Mouse (Mus musculus): ENCODE results near the gene Chid1.

The Chid1 gene

GRCm38 (mm10) chr7:141508160-141508559, 31.5 kb downstream of the Chid1 start:
- DNase-seq (ENCODE audit: low spot score in 2 of 2) = no peak

GRCm38 (mm10) chr7:141506278-141506677, 33.4 kb downstream of the Chid1 start:
- no peak for DNase-seq (ENCODE audit: low spot score in 2 of 2)

GRCm38 (mm10) chr7:141502556-141502905, 37.1 kb downstream of the Chid1 start:
- no peak for DNase-seq (ENCODE audit: low spot score in 2 of 2)

DNA sequence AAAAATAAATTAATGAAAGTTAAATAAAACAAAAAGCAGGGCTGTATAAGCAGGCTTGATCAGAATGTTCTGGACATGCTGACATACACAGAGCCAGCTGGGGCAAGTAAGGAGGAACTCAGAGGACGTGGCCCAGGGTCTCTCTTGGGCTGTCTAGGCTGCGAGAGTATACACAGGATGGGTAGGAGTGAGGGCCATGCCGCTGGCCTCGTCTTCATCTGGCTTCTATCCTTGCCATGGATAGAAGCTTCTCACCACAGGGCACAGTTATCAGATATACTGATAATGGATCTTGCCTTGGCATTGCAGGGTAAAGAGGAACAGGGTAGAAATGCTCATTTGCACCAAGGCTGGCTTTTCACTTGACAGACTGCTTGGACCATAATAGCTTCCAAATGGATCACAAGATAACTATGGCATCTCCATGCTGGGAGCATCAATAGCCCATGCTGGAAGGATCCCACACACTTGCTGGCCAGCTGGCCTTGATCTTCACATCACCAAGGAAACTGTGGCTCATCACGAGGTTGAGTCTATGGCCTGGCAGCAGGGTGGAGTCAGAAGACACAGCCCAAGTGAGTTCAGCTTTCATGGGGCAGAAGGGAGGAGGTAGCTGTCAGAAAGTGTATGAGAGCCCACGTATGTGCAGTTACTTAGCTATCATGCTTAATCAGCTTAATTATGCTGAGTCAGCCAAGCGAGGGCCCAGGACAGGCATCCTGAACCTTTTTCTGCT, 37.7 kb downstream of the Chid1 start:
- DNase-seq (ENCODE audit: low spot score in 2 of 2) = no peak

- no peak for DNase-seq (ENCODE audit: low spot score in 2 of 2)
Measured at GRCm38 (mm10) chr7:141497600-141497999, 42.1 kb downstream of the Chid1 start.

DNA sequence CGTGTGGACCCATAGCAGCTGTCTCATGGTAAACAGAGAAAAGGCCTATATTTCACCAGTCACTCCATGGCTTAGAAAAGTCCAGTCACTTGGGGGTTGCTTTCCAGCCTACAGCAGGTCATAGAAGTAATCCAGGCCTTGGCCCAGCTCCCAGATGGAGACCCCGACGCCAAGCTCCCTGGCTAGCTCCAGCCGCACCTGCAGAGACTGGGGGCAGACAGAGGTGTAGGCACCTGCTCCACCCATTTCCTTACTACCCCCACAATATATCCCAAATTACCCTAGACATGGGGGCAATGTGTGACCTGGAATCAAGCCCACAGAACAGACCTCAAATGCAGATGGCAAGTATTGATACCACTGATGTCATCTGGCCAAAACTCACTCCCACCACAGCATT, 43.7 kb downstream of the Chid1 start:
- no peak for DNase-seq (ENCODE audit: low spot score in 2 of 2)

DNA sequence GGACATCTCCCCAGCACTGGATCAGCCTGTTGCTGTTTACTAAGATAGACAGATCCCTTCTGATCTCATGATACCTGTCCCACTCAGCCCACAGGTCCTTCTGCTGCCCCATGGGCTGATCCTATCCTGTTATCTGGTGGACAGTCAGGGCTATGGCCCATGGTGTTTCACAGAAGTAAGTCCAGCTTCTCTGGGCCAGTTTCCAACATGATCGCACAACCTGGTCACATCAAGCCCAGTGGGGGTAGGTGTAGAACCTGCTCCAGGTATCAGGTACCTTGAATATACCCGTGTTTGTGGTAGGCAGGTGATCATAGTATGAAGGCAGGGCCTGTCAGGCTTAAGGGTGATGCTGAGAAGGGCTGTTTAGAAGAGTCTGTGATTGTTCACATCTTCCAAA, 44.3 kb downstream of the Chid1 start:
- no peak for DNase-seq (ENCODE audit: low spot score in 2 of 2)

DNA sequence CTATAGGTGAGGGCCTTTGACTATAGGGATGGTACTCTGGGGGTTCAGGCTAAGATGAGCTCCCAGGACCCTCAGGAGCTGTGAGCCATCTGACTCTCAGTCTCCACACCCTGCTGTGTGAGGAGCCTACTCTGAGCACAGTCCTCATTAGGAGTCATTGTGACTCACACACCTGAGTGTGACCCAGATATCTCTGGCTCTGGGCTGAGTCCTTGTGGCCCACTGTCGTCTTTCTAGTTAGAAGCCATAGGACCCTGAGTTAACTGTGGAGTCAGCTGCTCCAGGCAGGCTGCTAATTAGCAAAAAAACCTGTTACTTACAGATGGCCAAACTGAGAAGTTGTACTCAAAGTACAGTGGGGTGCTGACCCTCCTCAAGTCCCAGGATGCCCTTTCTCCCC, 45.9 kb downstream of the Chid1 start:
- DNase-seq (ENCODE audit: low spot score in 2 of 2) = no peak

DNA sequence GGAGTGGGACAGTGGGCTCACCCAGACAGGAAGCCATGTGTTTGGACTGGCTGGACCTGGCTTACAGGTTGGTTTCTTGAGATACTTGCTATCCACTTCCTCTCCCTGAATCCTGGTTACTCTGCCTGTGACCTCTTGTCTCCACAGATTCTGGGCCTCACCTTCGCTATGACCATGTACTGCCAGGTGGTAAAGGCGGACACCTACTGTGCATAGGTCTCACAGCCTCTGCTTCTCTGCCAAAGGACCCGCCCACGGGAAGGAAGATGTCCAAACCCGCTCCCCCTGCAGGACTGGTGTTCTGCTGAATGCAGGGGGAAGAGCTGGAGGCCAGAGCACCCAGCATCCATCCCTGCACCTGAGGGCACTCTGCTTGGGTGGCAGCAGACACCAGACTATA, 46.9 kb downstream of the Chid1 start:
- no peak for DNase-seq (ENCODE audit: low spot score in 2 of 2)

- no peak for DNase-seq (ENCODE audit: low spot score in 2 of 2)
Measured at GRCm38 (mm10) chr7:141491151-141491550, 48.5 kb downstream of the Chid1 start.

DNA sequence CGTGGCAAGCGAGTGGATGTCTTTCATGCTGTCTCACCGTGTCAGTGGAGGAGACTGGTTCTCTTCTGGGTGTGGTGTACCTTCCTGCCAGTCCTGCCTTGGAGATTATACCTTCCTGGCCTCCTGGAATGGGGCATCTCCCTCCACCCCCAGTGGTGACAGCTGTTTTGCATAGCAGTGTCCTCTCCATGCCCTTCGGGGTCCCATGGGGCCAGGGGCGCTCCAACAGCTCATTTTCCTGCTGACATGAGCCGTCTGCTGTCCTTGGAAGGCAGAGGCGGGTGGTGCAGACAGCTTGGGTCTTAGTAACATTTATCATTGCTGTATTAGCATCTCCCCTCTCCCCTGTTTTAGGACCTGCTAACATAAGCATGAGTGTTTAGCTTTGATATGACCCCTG, 52.5 kb downstream of the Chid1 start:
- DNase-seq (ENCODE audit: low spot score in 2 of 2) = no peak

- no peak for DNase-seq (ENCODE audit: low spot score in 2 of 2)
Measured at GRCm38 (mm10) chr7:141486239-141486638, 53.4 kb downstream of the Chid1 start.

GRCm38 (mm10) chr7:141485606-141486005, 54.1 kb downstream of the Chid1 start:
- DNase-seq (ENCODE audit: low spot score in 2 of 2) = no peak

DNA sequence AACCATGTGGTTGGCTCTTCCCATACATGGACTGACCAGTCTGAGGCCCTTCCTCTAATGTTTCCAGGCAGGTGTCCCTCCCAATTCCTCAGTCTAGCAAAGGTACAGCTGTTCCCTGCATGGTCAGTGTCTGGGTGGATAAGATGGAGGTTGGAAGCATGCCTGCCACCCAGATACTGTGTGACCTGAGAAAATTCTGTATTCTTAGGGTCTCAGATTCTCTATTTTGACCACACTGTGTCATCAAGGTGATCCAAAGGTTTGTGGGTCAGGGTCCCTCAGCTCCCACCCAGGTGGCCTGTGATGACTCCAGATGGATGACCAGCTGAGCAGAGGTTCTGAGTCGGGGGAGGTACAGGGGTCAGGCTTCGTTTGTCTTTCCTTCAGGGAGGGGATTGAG, 54.5 kb downstream of the Chid1 start:
- no peak for DNase-seq (ENCODE audit: low spot score in 2 of 2)

- no peak for DNase-seq (ENCODE audit: low spot score in 2 of 2)
Measured at GRCm38 (mm10) chr7:141484186-141485120, 55.2 kb downstream of the Chid1 start.

- DNase-seq (ENCODE audit: low spot score in 2 of 2) = no peak
Measured at GRCm38 (mm10) chr7:141483114-141483653, 56.5 kb downstream of the Chid1 start.

DNA sequence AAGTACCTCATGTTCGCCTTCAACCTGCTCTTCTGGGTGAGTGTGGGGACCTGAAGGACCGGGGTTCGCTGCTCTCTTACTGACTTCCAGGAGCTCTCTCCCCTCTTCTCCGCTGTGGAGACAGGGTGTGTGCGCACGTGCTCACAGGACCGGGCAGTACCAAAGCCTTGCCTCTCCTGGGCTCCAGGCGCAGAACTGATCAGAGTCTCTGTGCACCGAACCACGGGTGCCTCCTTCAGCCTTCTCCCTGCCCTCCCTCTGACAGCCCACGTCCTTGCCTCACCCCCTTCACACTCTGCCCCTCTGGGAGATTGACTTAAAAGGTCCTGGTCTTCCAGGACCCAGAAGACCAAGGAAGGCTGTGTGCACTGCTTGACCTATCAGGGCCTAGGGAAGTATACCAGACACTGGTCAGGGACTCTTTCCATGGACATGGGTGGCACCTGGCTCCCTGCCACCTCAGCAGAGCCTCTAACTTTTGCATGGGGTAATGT, 57.1 kb downstream of the Chid1 start:
- DNase-seq (ENCODE audit: low spot score in 2 of 2) = no peak

GRCm38 (mm10) chr7:141481498-141482401, 57.9 kb downstream of the Chid1 start:
- no peak for DNase-seq (ENCODE audit: low spot score in 2 of 2)

DNA sequence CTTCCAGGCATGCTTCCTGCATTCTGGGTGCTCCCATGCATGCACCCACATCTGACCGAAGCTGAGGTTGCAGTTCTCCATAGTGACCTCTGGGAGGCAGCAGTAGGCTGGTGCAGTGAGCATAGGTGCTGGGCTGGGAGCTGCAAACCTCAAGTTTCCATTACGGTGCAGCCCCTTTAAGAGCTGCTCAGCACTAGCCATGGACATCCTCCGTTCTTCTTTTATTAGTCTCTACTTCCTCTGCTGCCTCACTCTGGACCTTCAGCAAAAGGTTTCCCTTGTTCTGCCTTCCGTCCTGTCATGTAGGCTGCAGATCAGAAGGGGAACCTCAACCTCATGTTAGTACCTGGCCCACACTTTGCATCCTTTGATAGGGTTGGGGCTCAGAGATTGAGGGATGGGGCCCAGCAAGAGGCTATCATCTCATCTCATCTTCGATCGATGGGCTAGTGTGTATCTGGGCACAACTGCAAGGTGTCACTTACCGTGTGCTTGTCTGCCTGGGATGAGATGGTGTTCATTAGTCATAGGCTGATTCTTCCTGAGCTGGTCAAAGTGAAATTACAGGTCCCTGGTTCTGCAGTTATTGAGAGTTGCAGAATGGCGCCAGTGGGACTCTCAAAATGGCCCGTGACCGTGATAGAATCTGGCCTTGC, 58.7 kb downstream of the Chid1 start:
- peak; percentile 40 to 63 for DNase-seq (ENCODE audit: low spot score in 2 of 2)

DNA sequence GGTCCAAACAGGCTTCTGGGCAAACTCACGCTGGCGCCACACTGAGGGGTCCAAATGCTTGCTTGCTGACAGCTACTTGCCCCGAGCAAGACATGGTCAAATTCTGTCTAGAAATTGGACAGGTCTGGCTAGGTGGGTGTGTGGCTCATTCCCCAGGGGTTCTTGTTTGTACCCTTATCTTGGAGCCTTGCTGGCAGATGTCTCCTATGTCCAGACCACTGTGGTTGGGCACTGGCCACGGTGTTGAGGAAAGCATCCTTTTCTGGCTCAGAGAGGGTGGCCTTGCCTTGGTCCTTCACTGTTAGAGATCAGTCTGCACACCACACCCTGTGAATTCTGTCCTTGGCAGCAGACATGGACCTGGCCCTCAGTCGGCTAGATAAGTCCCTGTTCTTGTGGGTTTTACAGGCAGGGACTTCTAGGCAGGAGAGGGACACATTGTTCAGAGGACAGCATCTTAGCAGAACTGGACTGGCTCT, 61.3 kb downstream of the Chid1 start:
- no peak for DNase-seq (ENCODE audit: low spot score in 2 of 2)

Measured in frontal cortex, postnatal 25 days (tissue).